Mouse (Mus musculus) kidney, embryonic 15.5 days (tissue): ENCODE results near the gene Arhgap45. TPM values are rescaled to one million over a fixed set of nuclear protein-coding genes. Genes with fewer than 3 reads are reported as not detected.
A peak's percentile ranks its signal among the peaks of the same experiment; 100 is the strongest.

Source experiments
- ATAC-seq: fragments of 200-750 bp; cut with Nextera tagmentation; replicated peaks from 2 replicates; pipeline ENCODE4 v1.8.0; 2017; ENCODE audit warnings: moderate TSS enrichment; ENCODE audit not compliant: low FRiP score
- H3K27ac ChIP-seq: fragments of 300-500 bp; sonication (generic); 2 replicates; pipeline ENCODE4 v1.5.1; 2015; ENCODE audit warnings: mild to moderate bottlenecking, inconsistent platforms
- H3K27me3 ChIP-seq: fragments of 300-500 bp; sonication (generic); 2 replicates; pipeline ENCODE4 v1.6.1; 2015; ENCODE audit warnings: inconsistent platforms
- H3K36me3 ChIP-seq: fragments of 300-500 bp; sonication (generic); 2 replicates; pipeline ENCODE4 v1.6.1; 2015; ENCODE audit warnings: inconsistent platforms
- H3K4me1 ChIP-seq: fragments of 300-500 bp; sonication (generic); 2 replicates; pipeline ENCODE4 v1.6.1; 2015; ENCODE audit warnings: inconsistent platforms
- H3K4me2 ChIP-seq: fragments of 300-500 bp; sonication (generic); 2 replicates; pipeline ENCODE4 v1.6.1; 2015; ENCODE audit warnings: moderate library complexity, mild to moderate bottlenecking, inconsistent platforms
- H3K4me3 ChIP-seq: fragments of 300-500 bp; sonication (generic); replicated peaks from 2 replicates; pipeline ENCODE4 v1.5.1; 2015; ENCODE audit warnings: mild to moderate bottlenecking, inconsistent platforms
- H3K9ac ChIP-seq: fragments of 300-500 bp; sonication (generic); 2 replicates; pipeline ENCODE4 v1.6.1; 2015; ENCODE audit warnings: mild to moderate bottlenecking, inconsistent platforms
- H3K9me3 ChIP-seq: fragments of 300-500 bp; sonication (generic); replicated peaks from 2 replicates; pipeline ENCODE4 v1.6.1; 2016; ENCODE audit warnings: inconsistent platforms
- WGBS: fragments of 180-500 bp; shearing (Covaris S2); methylation state at CpG from one replicate; pipeline ENCODE4 v1.1.7; 2015; ENCODE audit warnings: mixed read lengths; 5-methylcytosine and 5-hydroxymethylcytosine counted together
- polyA plus RNA-seq: library from polyadenylated mRNA; unstranded; fragments of >200 nt; fragmentation: Nextera tagmentation; extraction: Ambion mirVana; gene quantifications from 2 replicates; pipeline ENCODE4 v1.2.1, GENCODE M21; 2015

Gene Arhgap45
- polyA plus RNA-seq, 1 experiment from 2014 or later, result 10.0 TPM

DNA sequence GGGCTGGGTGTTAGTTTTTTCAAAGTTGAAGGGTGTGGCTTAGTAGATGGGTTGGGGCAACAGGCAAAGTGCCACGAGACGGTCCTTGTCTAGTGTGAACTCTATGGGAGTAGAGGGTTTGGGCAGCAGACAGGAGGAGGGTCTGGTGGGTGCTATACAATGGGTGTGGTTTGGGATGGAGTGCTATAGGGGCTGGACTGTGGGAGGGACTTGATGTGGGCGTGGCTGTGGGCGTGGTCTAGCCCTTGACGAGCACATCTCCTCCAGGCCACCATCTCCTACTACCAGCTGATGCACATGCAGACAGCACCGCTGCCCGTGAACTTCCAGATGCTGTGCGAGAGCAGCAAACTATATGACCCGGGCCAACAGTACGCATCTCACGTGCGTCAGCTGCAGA, 9.4 kb downstream of the Arhgap45 start:
- Histone ChIP-seq H3K4me3 (no peak overlapping the region), H3K9ac (no peak overlapping the region), H3K4me1 (0 out of 2 replicates have a peak, but pooled peaks cover 4% of the 10 kb centered on the region), H3K27ac (no peak overlapping the region), H3K27me3 (no peaks in the 10 kb centered on the region), H3K9me3 (no peaks in the 10 kb centered on the region), H3K36me3 (peaks cover 7% of the 10 kb centered on the region; the same call in 1 of the 2 replicates), H3K4me2 (no peak overlapping the region)
- ATAC-seq, result no peak
- WGBS, result 55% methylated on average over 12 of the region's 12 CpGs

- H3K9ac ChIP-seq, result no peak overlapping the region
- WGBS, result 70% methylated on average over 20 of the region's 20 CpGs
- ATAC-seq, result peak; percentile 30; the same call in 1 of the 2 replicates
Observed at GRCm38 (mm10) chr10:80027681-80028520, 11.4 kb downstream of the Arhgap45 start.

DNA sequence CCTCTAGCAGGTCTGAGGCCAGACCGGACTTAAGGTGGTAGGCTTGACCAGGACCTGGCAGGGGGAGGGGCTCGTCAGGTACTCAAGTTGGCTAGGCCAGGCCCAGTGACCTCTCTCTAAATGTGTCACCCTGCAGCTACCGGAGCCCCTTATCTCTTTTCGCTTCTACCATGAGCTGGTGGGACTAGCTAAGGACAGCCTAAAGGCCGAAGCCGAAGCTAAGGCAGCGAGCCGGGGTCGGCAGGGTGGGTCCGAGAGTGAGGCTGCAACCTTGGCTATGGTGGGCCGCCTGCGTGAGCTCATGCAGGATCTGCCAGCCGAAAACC, 12.0 kb downstream of the Arhgap45 start:
- no peak overlapping the region for H3K4me3 ChIP-seq
- no peaks in the 10 kb centered on the region for H3K9me3 ChIP-seq
- H3K4me2 ChIP-seq, result no peak overlapping the region
- H3K27me3 ChIP-seq, result no peaks in the 10 kb centered on the region
- H3K36me3 ChIP-seq, result peaks cover 7% of the 10 kb centered on the region; the same call in 1 of the 2 replicates
- no peak overlapping the region for H3K9ac ChIP-seq
- peaks cover 20% of the 10 kb centered on the region for H3K4me1 ChIP-seq
- no peak overlapping the region for H3K27ac ChIP-seq
- 92% methylated on average over 13 of the region's 13 CpGs for WGBS
- no peak for ATAC-seq

More at GRCm38 (mm10) chr10:80027681-80028520, 11.4 kb downstream of the Arhgap45 start:
- H3K4me1 ChIP-seq, result peaks cover 14% of the 10 kb centered on the region
- no peak overlapping the region for H3K27ac ChIP-seq
- no peak overlapping the region for H3K4me3 ChIP-seq
- no peak overlapping the region for H3K4me2 ChIP-seq
- H3K36me3 ChIP-seq, result peaks cover 7% of the 10 kb centered on the region; the same call in 1 of the 2 replicates
- no peaks in the 10 kb centered on the region for H3K27me3 ChIP-seq
- no peaks in the 10 kb centered on the region for H3K9me3 ChIP-seq

GRCm38 (mm10) chr10:80030191-80030590, 13.7 kb downstream of the Arhgap45 start:
- peaks cover 17% of the 10 kb centered on the region for H3K36me3 ChIP-seq
- no peak overlapping the region for H3K4me3 ChIP-seq
- no peak overlapping the region for H3K9ac ChIP-seq
- no peaks in the 10 kb centered on the region for H3K9me3 ChIP-seq
- H3K27ac ChIP-seq, result no peak overlapping the region
- no peaks in the 10 kb centered on the region for H3K27me3 ChIP-seq
- no peak for ATAC-seq
- 84% methylated on average over 9 of the region's 9 CpGs for WGBS
- peaks cover 30% of the 10 kb centered on the region for H3K4me1 ChIP-seq
- H3K4me2 ChIP-seq, result no peak overlapping the region

DNA sequence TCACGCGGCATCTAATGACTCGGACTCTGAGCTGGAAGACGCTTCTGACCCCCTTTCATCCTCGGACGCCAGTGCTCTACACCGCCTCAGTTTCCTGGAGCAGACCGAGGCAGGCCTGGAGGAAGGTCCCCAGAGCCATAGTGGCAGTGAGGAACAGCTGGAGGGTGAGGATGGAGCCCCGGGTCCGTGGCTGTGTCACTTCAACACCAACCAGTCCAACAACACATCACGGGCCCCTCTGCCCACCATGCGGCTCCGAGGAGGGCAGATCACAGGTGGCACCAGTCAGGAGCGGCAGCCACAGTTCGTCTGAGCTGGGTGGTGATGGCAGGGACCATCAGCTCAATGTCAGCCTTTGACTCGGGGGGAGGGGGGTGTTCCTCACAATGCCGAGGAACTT, 14.3 kb downstream of the Arhgap45 start:
- Histone ChIP-seq H3K36me3 (peaks cover 23% of the 10 kb centered on the region), H3K4me3 (no peak overlapping the region), H3K27ac (no peak overlapping the region), H3K27me3 (no peaks in the 10 kb centered on the region), H3K9ac (no peak overlapping the region), H3K4me2 (no peak overlapping the region), H3K9me3 (no peaks in the 10 kb centered on the region), H3K4me1 (peaks cover 29% of the 10 kb centered on the region)
- no peak for ATAC-seq
- WGBS, result 80% methylated on average over 17 of the region's 17 CpGs

GRCm38 (mm10) chr10:80032799-80033480, 16.5 kb downstream of the Arhgap45 start:
- 48% methylated on average over 5 of the region's 5 CpGs for WGBS
- Histone ChIP-seq H3K9ac (no peak overlapping the region), H3K36me3 (peaks cover 37% of the 10 kb centered on the region)

GRCm38 (mm10) chr10:80033511-80034391, 17.3 kb downstream of the Arhgap45 start:
- Histone ChIP-seq H3K4me3 (no peak overlapping the region), H3K9ac (no peak overlapping the region), H3K4me2 (no peak overlapping the region), H3K36me3 (peaks cover 43% of the 10 kb centered on the region), H3K27ac (peak overlapping the region; percentile 76), H3K4me1 (peaks cover 41% of the 10 kb centered on the region), H3K27me3 (no peaks in the 10 kb centered on the region), H3K9me3 (no peaks in the 10 kb centered on the region)
- no peak for ATAC-seq
- WGBS, result 32% methylated on average over 9 of the region's 9 CpGs

More at GRCm38 (mm10) chr10:80032799-80033480, 16.5 kb downstream of the Arhgap45 start:
- Histone ChIP-seq H3K27me3 (no peaks in the 10 kb centered on the region), H3K27ac (peak overlapping the region; percentile 76), H3K4me3 (no peak overlapping the region), H3K4me2 (no peak overlapping the region), H3K4me1 (peaks cover 33% of the 10 kb centered on the region), H3K9me3 (no peaks in the 10 kb centered on the region)
- ATAC-seq, result no peak

DNA sequence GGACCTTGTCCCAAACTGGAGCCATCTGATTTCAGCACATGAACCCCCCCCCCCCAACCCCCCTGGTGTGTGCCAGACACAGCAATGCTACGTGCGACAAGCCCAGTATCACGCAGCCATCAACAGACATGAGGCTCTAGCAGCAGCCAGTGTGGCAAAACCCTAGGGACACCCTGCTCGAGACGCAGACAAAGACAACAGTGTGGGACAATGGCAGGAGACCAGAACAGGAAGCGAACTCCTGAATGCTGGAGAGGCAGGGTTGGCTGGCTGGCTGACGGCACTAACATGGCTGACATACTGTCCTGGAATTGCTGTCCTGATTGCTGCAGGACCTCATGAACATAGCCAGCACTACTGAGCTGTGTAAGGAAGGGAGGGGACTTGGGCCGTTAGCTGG, 18.7 kb downstream of the Arhgap45 start:
- 82% methylated on average over 8 of the region's 8 CpGs for WGBS

DNA sequence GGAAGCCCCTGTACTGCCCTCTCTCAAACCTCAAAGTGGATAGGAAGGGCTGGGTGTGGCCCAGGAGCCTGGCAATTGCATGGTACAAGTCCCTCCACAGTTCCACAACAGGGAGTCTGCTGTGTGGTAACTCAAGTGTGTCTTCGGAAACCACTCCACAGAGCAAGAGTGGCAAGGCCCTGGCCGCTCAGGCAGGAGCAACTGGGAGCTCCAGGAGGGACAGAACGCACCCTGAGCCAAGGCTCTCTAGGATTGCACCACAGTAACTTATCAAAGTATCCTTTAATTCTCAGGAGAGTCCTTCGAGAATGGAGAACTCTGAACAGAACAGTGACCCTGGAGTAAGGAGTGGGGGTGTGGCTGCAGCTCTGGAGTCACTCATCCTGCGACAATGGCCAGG, 19.2 kb downstream of the Arhgap45 start:
- no peak overlapping the region for H3K4me3 ChIP-seq
- H3K27me3 ChIP-seq, result no peaks in the 10 kb centered on the region
- H3K9me3 ChIP-seq, result no peaks in the 10 kb centered on the region
- no peak for ATAC-seq
- 89% methylated on average over 5 of the region's 5 CpGs for WGBS
- H3K4me1 ChIP-seq, result peaks cover 46% of the 10 kb centered on the region
- no peak overlapping the region for H3K9ac ChIP-seq
- 0 out of 2 replicates have a peak overlapping the region, but pooled peaks have one; percentile 76 for H3K27ac ChIP-seq
- H3K4me2 ChIP-seq, result no peak overlapping the region
- H3K36me3 ChIP-seq, result peaks cover 43% of the 10 kb centered on the region

More for the DNA sequence above, 18.7 kb downstream of the Arhgap45 start:
- Histone ChIP-seq H3K4me3 (no peak overlapping the region), H3K27me3 (no peaks in the 10 kb centered on the region), H3K4me1 (peaks cover 46% of the 10 kb centered on the region), H3K36me3 (peaks cover 43% of the 10 kb centered on the region), H3K9me3 (no peaks in the 10 kb centered on the region), H3K4me2 (no peak overlapping the region), H3K9ac (no peak overlapping the region), H3K27ac (0 out of 2 replicates have a peak overlapping the region, but pooled peaks have one; percentile 76)
- no peak for ATAC-seq

DNA sequence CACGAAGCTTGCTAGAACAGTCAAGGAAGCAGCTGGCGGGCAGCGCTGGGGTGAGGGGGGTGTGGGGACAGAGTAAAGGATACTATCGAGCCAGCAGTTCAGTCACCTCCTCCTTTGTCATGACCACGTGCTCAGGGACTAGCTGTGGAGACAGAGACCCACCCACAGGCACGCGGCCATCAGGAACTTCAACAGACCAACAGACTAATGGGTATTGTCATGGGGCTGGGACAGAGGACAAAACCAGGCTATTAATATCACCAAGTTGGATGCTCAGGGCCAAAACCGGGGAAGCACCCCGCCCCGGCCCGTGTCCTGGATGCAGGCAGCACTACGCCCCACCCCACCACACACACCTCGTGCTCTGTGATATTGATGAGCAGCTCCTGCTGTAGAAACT, 20.4 kb downstream of the Arhgap45 start:
- H3K9ac ChIP-seq, result no peak overlapping the region
- no peak overlapping the region for H3K27ac ChIP-seq
- H3K36me3 ChIP-seq, result peaks cover 43% of the 10 kb centered on the region
- no peaks in the 10 kb centered on the region for H3K9me3 ChIP-seq
- no peak for ATAC-seq
- H3K27me3 ChIP-seq, result no peaks in the 10 kb centered on the region
- peaks cover 46% of the 10 kb centered on the region for H3K4me1 ChIP-seq
- WGBS, result 91% methylated on average over 13 of the region's 13 CpGs
- no peak overlapping the region for H3K4me2 ChIP-seq
- H3K4me3 ChIP-seq, result no peak overlapping the region

DNA sequence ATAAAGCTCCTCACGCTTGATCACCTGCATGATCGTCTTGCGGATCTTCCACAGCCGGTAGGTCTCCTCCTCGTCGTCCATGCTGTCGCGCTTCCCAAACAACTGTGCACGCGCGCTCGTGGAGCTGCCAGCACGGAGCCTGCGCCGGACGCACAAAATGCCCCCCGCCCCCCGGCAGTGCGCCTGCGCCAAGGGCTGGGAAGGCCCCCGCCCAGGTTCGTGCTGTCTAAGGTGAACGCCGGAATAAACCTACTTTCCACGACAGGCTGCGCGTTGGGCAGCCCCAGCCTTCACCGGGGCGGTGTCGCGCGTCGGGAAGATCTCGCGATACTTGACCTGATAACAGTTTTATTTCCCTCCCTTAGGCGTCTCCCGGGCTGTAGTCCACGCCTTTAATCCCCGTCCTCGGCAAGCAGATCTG, 23.1 kb downstream of the Arhgap45 start, which contains the start of gene Polr2e:
Gene Polr2e (minus strand): TSS at position 237 of the 421 bp plus-strand sequence.
- Histone ChIP-seq H3K9ac (peak within 1 kb of the TSS; percentile 82), H3K4me1 (peaks cover 23% of the 10 kb centered on the region), H3K9me3 (no peaks in the 10 kb centered on the region), H3K27me3 (no peaks in the 10 kb centered on the region), H3K36me3 (peaks cover 39% of the 10 kb centered on the region), H3K4me2 (peak within 1 kb of the TSS; percentile 78), H3K27ac (peak within 1 kb of the TSS; percentile 63), H3K4me3 (peak within 1 kb of the TSS; percentile 75)
- WGBS, result under 1% methylated on average over 40 of the region's 40 CpGs
- ATAC-seq, result peak; percentile 98
